Mouse (Mus musculus): ENCODE results near the gene Nradd.

The Nradd gene

GRCm38 (mm10) chr9:110617081-110617480, 7.2 kb downstream of the Nradd start:
- DNase-seq (ENCODE audit: extremely low read depth, low read depth) = no peak

GRCm38 (mm10) chr9:110611471-110611870, 12.8 kb downstream of the Nradd start:
- DNase-seq (ENCODE audit: extremely low read depth, low read depth) = no peak

GRCm38 (mm10) chr9:110583521-110583920, 40.7 kb downstream of the Nradd start:
- no peak for DNase-seq (ENCODE audit: extremely low read depth, low read depth)

- no peak for DNase-seq (ENCODE audit: extremely low read depth, low read depth)
These were observed 42.1 kb downstream of the Nradd start for GRCm38 (mm10) chr9:110582161-110582560.

Measured in MEL-GATA-1-ER (cell line).